Mouse (Mus musculus) thymus, adult 2 months (tissue): ENCODE data around the gene Rpain.

Experiments used
- CTCF ChIP-seq: fragments of 200-500 bp; IDR thresholded peaks from 2 replicates; pipeline ENCODE4 v1.5.1; 2012; ENCODE audit warnings: mild to moderate bottlenecking, control low read depth, low read length, moderate library complexity, borderline replicate concordance; ENCODE audit not compliant: control insufficient read depth, poor library complexity, insufficient read depth; ENCODE audit errors: extremely low read depth
- POLR2A ChIP-seq: fragments of 200-500 bp; IDR thresholded peaks from 2 replicates; pipeline ENCODE4 v1.6.1; 2012; ENCODE audit warnings: mild to moderate bottlenecking, low read length, control low read depth, moderate library complexity; ENCODE audit not compliant: control insufficient read depth, poor library complexity, insufficient read depth; ENCODE audit errors: extremely low read depth

GRCm38 (mm10) chr11:70970560-70971540, 837 bp downstream of the Rpain start:
- TF ChIP-seq CTCF (no peak), POLR2A (no peak)
